Mouse (Mus musculus) liver, postnatal 0 days (tissue): Measurements from ENCODE around the gene Ric8a.

Experiments
- CTCF ChIP-seq: sonication (generic); IDR thresholded peaks from 2 replicates; pipeline ENCODE4 v1.5.1; 2016; ENCODE audit warnings: antibody characterized with exemption, low read depth
- EP300 ChIP-seq: IDR thresholded peaks from 2 replicates; pipeline ENCODE4 v1.6.1; 2016; ENCODE audit warnings: antibody characterized with exemption, low read depth, mild to moderate bottlenecking

- no peak for TF ChIP-seq EP300
- peak; percentile 96 for TF ChIP-seq CTCF
Measured at GRCm38 (mm10) chr7:140844905-140845665, 11.7 kb upstream of the Ric8a start, which contains the start of gene Scgb1c1.
